Mouse (Mus musculus) myocyte (in vitro differentiated cells): Measurements from ENCODE around the gene Aanat. TPM values are rescaled to one million over a fixed set of nuclear protein-coding genes. Genes with fewer than 3 reads are reported as not detected.

Source experiments
- H3K27me3 ChIP-seq: one replicate; pipeline ENCODE4 v1.6.1; 2011; ENCODE audit not compliant: control insufficient read depth, insufficient read depth, insufficient read length
- H3K36me3 ChIP-seq: one replicate; pipeline ENCODE4 v1.6.1; 2011; ENCODE audit not compliant: control insufficient read depth, insufficient read depth
- H3K4me2 ChIP-seq: one replicate; pipeline ENCODE4 v1.6.1; 2011; ENCODE audit warnings: low read depth, control low read depth
- H3K4me3 ChIP-seq: one replicate; pipeline ENCODE4 v1.5.1; 2011; ENCODE audit warnings: mild to moderate bottlenecking, control low read depth, moderate library complexity
- H3K79me2 ChIP-seq: one replicate; pipeline ENCODE4 v1.6.1; 2011; ENCODE audit not compliant: control insufficient read depth, insufficient read depth
- H3ac ChIP-seq: one replicate; pipeline ENCODE4 v1.6.1; 2011; ENCODE audit not compliant: control insufficient read depth, insufficient read length
- CEBPB ChIP-seq: IDR thresholded peaks from 2 replicates; pipeline ENCODE4 v1.6.1; 2011; ENCODE audit warnings: mild to moderate bottlenecking, moderate library complexity; ENCODE audit not compliant: poor library complexity, insufficient read depth, severe bottlenecking
- E2F4 ChIP-seq: IDR thresholded peaks from one replicate; pipeline ENCODE4 v1.6.1; 2011; ENCODE audit warnings: mild to moderate bottlenecking, control low read depth, moderate library complexity; ENCODE audit not compliant: insufficient read depth
- MAX ChIP-seq: IDR thresholded peaks from one replicate; pipeline ENCODE4 v1.6.1; 2011; ENCODE audit warnings: low read depth, mild to moderate bottlenecking, control low read depth
- MYOD1 ChIP-seq, 3 experiments: IDR thresholded peaks; one replicate each; pipeline ENCODE4 v1.6.1; 2011; ENCODE audit warnings: control low read depth in 2 of 3, low read depth in 2 of 3, mild to moderate bottlenecking in 2 of 3, moderate library complexity in 1 of 3; ENCODE audit not compliant: insufficient read length in 2 of 3, control insufficient read depth in 1 of 3
- MYOG ChIP-seq, 3 experiments: IDR thresholded peaks; one replicate each; pipeline ENCODE4 v1.6.1; 2011; ENCODE audit warnings: control low read depth in 2 of 3, low read depth in 2 of 3, mild to moderate bottlenecking in 2 of 3; ENCODE audit not compliant: insufficient read length in 2 of 3, control insufficient read depth in 1 of 3, insufficient read depth in 1 of 3
- POLR2A ChIP-seq: IDR thresholded peaks from one replicate; pipeline ENCODE4 v1.6.1; 2011; ENCODE audit warnings: low read depth, mild to moderate bottlenecking, control low read depth, moderate library complexity; ENCODE audit not compliant: insufficient read length
- POLR2AphosphoS2 ChIP-seq: IDR thresholded peaks from one replicate; pipeline ENCODE4 v1.6.1; 2011; ENCODE audit warnings: low read depth, control low read depth; ENCODE audit not compliant: insufficient read length
- REST ChIP-seq: IDR thresholded peaks from one replicate; pipeline ENCODE4 v1.6.1; 2011; ENCODE audit warnings: mild to moderate bottlenecking, control low read depth, moderate library complexity; ENCODE audit not compliant: insufficient read depth, insufficient read length
- SRF ChIP-seq: IDR thresholded peaks from one replicate; pipeline ENCODE4 v1.6.1; 2011; ENCODE audit warnings: low read depth; ENCODE audit not compliant: control insufficient read depth, insufficient read length
- TCF12 ChIP-seq: IDR thresholded peaks from one replicate; pipeline ENCODE4 v1.6.1; 2011; ENCODE audit warnings: mild to moderate bottlenecking, control low read depth; ENCODE audit not compliant: poor library complexity, insufficient read depth, severe bottlenecking
- TCF3 ChIP-seq: IDR thresholded peaks from one replicate; pipeline ENCODE4 v1.6.1; 2011; ENCODE audit warnings: low read depth, control low read depth; ENCODE audit not compliant: insufficient read length
- USF1 ChIP-seq: IDR thresholded peaks from one replicate; pipeline ENCODE4 v1.6.1; 2011; ENCODE audit warnings: low read depth, mild to moderate bottlenecking, control low read depth, moderate library complexity
- polyA plus RNA-seq: library from polyadenylated mRNA; unstranded; fragments of >200 nt; fragmentation: generic; extraction: Trizol; gene quantifications from one replicate; pipeline ENCODE4 v1.2.1, GENCODE M21; 2012; ENCODE audit warnings: missing spikeins

Gene Aanat
- polyA plus RNA-seq, 1 experiment, result not detected

- H3K4me2 ChIP-seq, result no peak overlapping the region
- no peak overlapping the region for H3K4me3 ChIP-seq
These were observed 58.2 kb downstream of the Aanat start for GRCm38 (mm10) chr11:116644225-116645112.

GRCm38 (mm10) chr11:116645446-116646110, 59.3 kb downstream of the Aanat start:
- Histone ChIP-seq H3ac (no peak overlapping the region), H3K36me3 (no peaks in the 10 kb centered on the region), H3K27me3 (no peaks in the 10 kb centered on the region), H3K79me2 (no peaks in the 10 kb centered on the region), H3K4me2 (no peak overlapping the region), H3K4me3 (no peak overlapping the region)
- TF ChIP-seq POLR2A, result no peak
- TF ChIP-seq TCF12, result no peak
- no peak for TF ChIP-seq MYOD1 (IDR thresholded peaks at IDR 0.05; ENCODE audit: control insufficient read depth in 1 of 3, insufficient read length in 2 of 3, low read depth in 2 of 3)
- TF ChIP-seq REST, result no peak
- TF ChIP-seq POLR2AphosphoS2, result no peak
- no peak for TF ChIP-seq MYOG (IDR thresholded peaks at IDR 0.05; ENCODE audit: control insufficient read depth in 1 of 3, insufficient read depth in 1 of 3, insufficient read length in 2 of 3, low read depth in 2 of 3)
- TF ChIP-seq E2F4, result no peak
- TF ChIP-seq TCF3, result no peak
- TF ChIP-seq USF1, result no peak
- TF ChIP-seq MAX, result no peak
- TF ChIP-seq SRF, result no peak
- TF ChIP-seq CEBPB, result no peak

More at GRCm38 (mm10) chr11:116644225-116645112, 58.2 kb downstream of the Aanat start:
- Histone ChIP-seq H3K79me2 (no peaks in the 10 kb centered on the region), H3K27me3 (peaks cover 4% of the 10 kb centered on the region), H3ac (no peak overlapping the region), H3K36me3 (no peaks in the 10 kb centered on the region)
- TF ChIP-seq SRF (no peak), MAX (no peak), CEBPB (no peak), REST (no peak), POLR2AphosphoS2 (no peak), MYOD1 (IDR thresholded peaks at IDR 0.05; ENCODE audit: control insufficient read depth in 1 of 3, insufficient read length in 2 of 3, low read depth in 2 of 3) (no peak), E2F4 (no peak), POLR2A (no peak), TCF12 (no peak), TCF3 (no peak), USF1 (no peak), MYOG (IDR thresholded peaks at IDR 0.05; ENCODE audit: control insufficient read depth in 1 of 3, insufficient read depth in 1 of 3, insufficient read length in 2 of 3, low read depth in 2 of 3) (no peak)

- Histone ChIP-seq H3K27me3 (no peaks in the 10 kb centered on the region), H3K79me2 (no peaks in the 10 kb centered on the region), H3ac (no peak overlapping the region), H3K36me3 (no peaks in the 10 kb centered on the region), H3K4me2 (no peak overlapping the region), H3K4me3 (no peak overlapping the region)
- TF ChIP-seq POLR2AphosphoS2, result no peak
- TF ChIP-seq TCF12, result no peak
- no peak for TF ChIP-seq TCF3
- no peak for TF ChIP-seq E2F4
- TF ChIP-seq SRF, result no peak
- no peak for TF ChIP-seq MYOG (IDR thresholded peaks at IDR 0.05; ENCODE audit: control insufficient read depth in 1 of 3, insufficient read depth in 1 of 3, insufficient read length in 2 of 3, low read depth in 2 of 3)
- TF ChIP-seq CEBPB, result no peak
- no peak for TF ChIP-seq MYOD1 (IDR thresholded peaks at IDR 0.05; ENCODE audit: control insufficient read depth in 1 of 3, insufficient read length in 2 of 3, low read depth in 2 of 3)
- TF ChIP-seq USF1, result no peak
- TF ChIP-seq MAX, result no peak
- TF ChIP-seq POLR2A, result no peak
- TF ChIP-seq REST, result no peak
These were observed 59.9 kb downstream of the Aanat start for GRCm38 (mm10) chr11:116646136-116646535.

GRCm38 (mm10) chr11:116646771-116647170, 60.5 kb downstream of the Aanat start:
- no peaks in the 10 kb centered on the region for H3K27me3 ChIP-seq
- no peak for TF ChIP-seq TCF3
- no peak for TF ChIP-seq TCF12
- no peak for TF ChIP-seq SRF
- no peak for TF ChIP-seq REST

More at GRCm38 (mm10) chr11:116646771-116647170, 60.5 kb downstream of the Aanat start:
- H3K36me3 ChIP-seq, result no peaks in the 10 kb centered on the region
- H3K79me2 ChIP-seq, result no peaks in the 10 kb centered on the region
- no peak overlapping the region for H3K4me2 ChIP-seq
- H3K4me3 ChIP-seq, result no peak overlapping the region
- H3ac ChIP-seq, result no peak overlapping the region

Other genes starting within 250 kb of the Aanat start
- gene Rnf157, start 173.4 kb upstream of the Aanat start, polyA plus RNA-seq, result 15.2 TPM
- 120 TPM for gene Ubald2, start 152.3 kb upstream of the Aanat start, polyA plus RNA-seq
- gene Qrich2, start 120.2 kb upstream of the Aanat start, polyA plus RNA-seq, result not detected
- 78.2 TPM for gene Prpsap1, start 92.2 kb upstream of the Aanat start, polyA plus RNA-seq
- gene Sphk1, start 55.5 kb upstream of the Aanat start, polyA plus RNA-seq, result 24.5 TPM
- 27.1 TPM for gene Ube2o, start 5.0 kb upstream of the Aanat start, polyA plus RNA-seq
- 16.2 TPM for gene Rhbdf2, start 40.6 kb downstream of the Aanat start, polyA plus RNA-seq
- gene Prcd, start 67.1 kb downstream of the Aanat start, polyA plus RNA-seq, result 0.74 TPM
- gene Cygb, start 67.9 kb downstream of the Aanat start, polyA plus RNA-seq, result 0.47 TPM
- not detected for gene St6galnac1, start 189.1 kb downstream of the Aanat start, polyA plus RNA-seq
- gene Mxra7, start 241.6 kb downstream of the Aanat start, polyA plus RNA-seq, result 126 TPM